Mouse (Mus musculus): Measurements from ENCODE around the gene Glt8d2.
A peak's percentile ranks its signal among the peaks of the same experiment; 100 is the strongest.

The Glt8d2 gene

GRCm38 (mm10) chr10:82690494-82690893 is at the start of gene Glt8d2:
Gene Glt8d2 (minus strand): TSS chr10:82690650.
- peak; percentile 54 to 71 for DNase-seq

GRCm38 (mm10) chr10:82699296-82699941 is 9.0 kb upstream of the Glt8d2 start:
- DNase-seq = peak; percentile 37 to 45

- DNase-seq = peak; percentile 92 to 93
These were observed 8.3 kb upstream of the Glt8d2 start for GRCm38 (mm10) chr10:82698712-82699261.

- peak in 1 of 2 experiments; percentile 17 for DNase-seq
These were observed 7.0 kb upstream of the Glt8d2 start for GRCm38 (mm10) chr10:82697305-82697898.

GRCm38 (mm10) chr10:82696453-82697079 is 6.1 kb upstream of the Glt8d2 start:
- DNase-seq = peak in 1 of 2 experiments; percentile 9

- DNase-seq = no peak
These were observed 5.5 kb upstream of the Glt8d2 start, which contains the start of gene Hcfc2 for GRCm38 (mm10) chr10:82695956-82696355. Gene Hcfc2 (plus strand): TSS chr10:82696160.

GRCm38 (mm10) chr10:82689681-82690211 is 704 bp downstream of the Glt8d2 start:
- DNase-seq = no peak

- no peak for DNase-seq
These were observed 5.0 kb downstream of the Glt8d2 start for GRCm38 (mm10) chr10:82685440-82685839.

- DNase-seq = no peak
These were observed 8.8 kb downstream of the Glt8d2 start for GRCm38 (mm10) chr10:82681639-82682038.

- DNase-seq = no peak
These were observed 9.7 kb downstream of the Glt8d2 start for GRCm38 (mm10) chr10:82680769-82681168.

GRCm38 (mm10) chr10:82676949-82677348 is 13.5 kb downstream of the Glt8d2 start:
- no peak for DNase-seq

- DNase-seq = no peak
These were observed 20.2 kb downstream of the Glt8d2 start for GRCm38 (mm10) chr10:82670205-82670604.

GRCm38 (mm10) chr10:82666436-82667234 is 23.8 kb downstream of the Glt8d2 start:
- peak; percentile 84 to 87 for DNase-seq

GRCm38 (mm10) chr10:82665951-82666350 is 24.5 kb downstream of the Glt8d2 start:
- DNase-seq = no peak

GRCm38 (mm10) chr10:82663289-82663688 is 27.2 kb downstream of the Glt8d2 start:
- DNase-seq = no peak

- no peak for DNase-seq
These were observed 28.0 kb downstream of the Glt8d2 start for GRCm38 (mm10) chr10:82662267-82662990.

- DNase-seq = no peak
These were observed 28.6 kb downstream of the Glt8d2 start for GRCm38 (mm10) chr10:82661820-82662219.

- no peak for DNase-seq
These were observed 35.9 kb downstream of the Glt8d2 start for GRCm38 (mm10) chr10:82654581-82654980.

GRCm38 (mm10) chr10:82652625-82653024 is 37.8 kb downstream of the Glt8d2 start:
- DNase-seq = no peak

GRCm38 (mm10) chr10:82651221-82651620 is 39.2 kb downstream of the Glt8d2 start:
- DNase-seq = no peak

- DNase-seq = no peak
These were observed 43.1 kb downstream of the Glt8d2 start for GRCm38 (mm10) chr10:82647205-82647811.
